Mouse (Mus musculus) retina, postnatal 7 days (tissue): ENCODE measurements around the gene Hist1h4c.
"Not testable (repeated sequence)": the region's sequence is repeated elsewhere in the genome, so short reads cannot be mapped to it uniquely, and the experiment has no call there.

Source experiments
- DNase-seq: peaks from one replicate; pipeline ENCODE4 v3.0.0-alpha.2; 2012; ENCODE audit warnings: low read depth, low spot score

Gene Hist1h4c

GRCm38 (mm10) chr13:23696061-23696474 lies 2.2 kb downstream of the Hist1h4c start:
- DNase-seq, result no peak

GRCm38 (mm10) chr13:23695514-23695913 lies 2.7 kb downstream of the Hist1h4c start, which contains the start of gene Hist1h1t:
Gene Hist1h1t (plus strand): TSS chr13:23695814.
- DNase-seq, result no peak

- no peak for DNase-seq
Observed at GRCm38 (mm10) chr13:23694956-23695355, 3.3 kb downstream of the Hist1h4c start.

GRCm38 (mm10) chr13:23693856-23694440 lies 4.3 kb downstream of the Hist1h4c start:
- no peak for DNase-seq

DNA sequence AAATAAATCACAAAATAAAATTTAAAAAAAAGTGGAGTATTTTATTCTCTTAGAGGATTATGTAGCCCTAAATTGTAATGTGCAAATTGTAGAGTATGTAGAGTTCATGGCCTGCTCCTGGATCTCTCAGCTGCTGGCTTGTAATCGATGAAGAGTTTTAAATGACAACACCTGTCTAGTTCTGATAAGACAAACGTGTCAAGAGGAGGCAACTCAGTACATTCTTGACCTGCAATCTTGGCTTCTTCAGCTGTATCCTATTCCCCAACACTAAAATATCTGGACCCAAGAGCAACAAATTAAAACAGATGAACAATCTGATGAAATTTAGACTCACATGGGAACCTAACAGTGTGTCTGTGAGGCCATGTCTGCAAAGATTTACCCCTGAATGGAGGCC lies 8.8 kb downstream of the Hist1h4c start:
- DNase-seq, result no peak

DNA sequence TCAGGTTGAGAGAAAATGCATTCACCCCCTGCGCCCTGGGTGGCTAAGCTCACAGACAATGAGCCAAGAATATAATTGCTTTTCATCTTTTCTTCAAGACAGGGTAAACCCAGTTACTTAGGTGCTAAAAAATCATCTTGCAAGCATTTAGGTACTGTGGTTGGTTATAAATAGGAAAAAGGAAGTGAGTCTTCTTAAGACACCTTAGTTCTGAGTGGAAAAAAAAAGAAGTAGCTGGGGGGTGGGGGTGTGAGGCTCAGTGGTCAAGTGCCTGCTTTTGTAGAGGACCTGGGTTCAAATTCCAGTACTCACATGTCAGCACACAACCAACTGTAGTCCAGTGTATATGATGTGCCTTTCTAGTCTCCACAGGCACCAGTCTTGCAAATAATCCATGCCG lies 9.3 kb downstream of the Hist1h4c start:
- no peak for DNase-seq

DNA sequence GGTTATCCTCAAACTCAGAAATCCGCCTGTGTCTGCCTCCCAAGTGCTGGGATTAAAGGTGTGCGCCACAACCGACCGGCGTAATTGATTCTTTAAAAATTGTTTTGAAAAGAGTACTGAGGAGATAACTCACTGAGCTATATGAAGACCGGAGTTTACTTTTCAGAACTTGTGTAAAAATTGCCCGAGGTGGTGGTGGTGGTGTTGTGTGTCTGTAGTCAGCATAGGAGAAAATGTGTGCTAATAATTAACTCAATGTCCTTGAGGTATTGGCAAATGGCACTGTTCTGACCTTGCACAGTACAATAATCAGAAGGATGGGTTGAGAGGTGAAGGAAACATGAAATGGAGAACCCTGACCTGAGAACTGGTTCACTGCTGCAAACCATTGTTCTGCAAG lies 10.3 kb downstream of the Hist1h4c start:
- no peak for DNase-seq

DNA sequence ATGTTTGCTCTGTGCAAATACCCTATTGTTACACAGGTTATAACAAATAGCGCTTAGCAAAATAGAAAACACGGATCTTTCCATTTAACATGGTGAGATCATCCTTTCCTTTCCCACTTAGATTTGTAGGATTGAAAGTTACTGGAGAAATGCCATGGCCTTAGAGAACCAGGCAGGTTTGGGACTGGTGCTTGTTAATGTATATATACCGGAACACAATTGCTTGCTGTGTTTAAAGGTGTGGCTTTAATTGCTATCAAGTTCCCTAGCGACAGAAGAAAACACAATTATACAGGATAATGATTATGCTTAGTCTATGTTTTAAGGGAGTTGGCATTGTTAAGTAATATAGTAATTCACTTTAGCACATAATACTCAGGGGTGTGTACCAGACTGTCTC lies 11.1 kb downstream of the Hist1h4c start:
- DNase-seq, result no peak

DNA sequence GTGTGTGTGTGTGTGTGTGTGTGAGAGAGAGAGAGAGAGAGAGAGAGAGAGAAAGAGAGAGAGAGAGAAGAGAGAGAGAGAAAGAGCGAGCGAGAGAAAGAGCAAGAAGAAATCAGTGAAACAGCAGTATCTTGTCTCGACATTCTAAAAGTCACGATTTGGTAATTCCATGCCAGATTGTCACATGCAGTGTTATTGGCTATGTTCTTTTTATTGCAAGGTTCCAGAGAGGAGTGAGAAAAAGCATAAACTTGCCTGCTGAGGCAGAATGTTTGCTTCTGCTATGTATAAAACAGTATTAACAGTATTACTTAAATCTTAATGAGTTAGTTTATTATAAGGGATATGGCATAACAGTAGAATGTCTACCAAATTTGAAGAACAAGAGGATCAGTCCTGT lies 12.3 kb downstream of the Hist1h4c start:
- no peak for DNase-seq

GRCm38 (mm10) chr13:23685121-23685861 lies 13.0 kb downstream of the Hist1h4c start:
- DNase-seq, result no peak

- peak; percentile 70 for DNase-seq
Observed at GRCm38 (mm10) chr13:23684295-23684945, 13.8 kb downstream of the Hist1h4c start.

GRCm38 (mm10) chr13:23683755-23684281 lies 14.4 kb downstream of the Hist1h4c start, which contains the start of the genes Hist1h2ac and Hist1h2bc:
Gene Hist1h2ac (minus strand): TSS chr13:23683948.
Gene Hist1h2bc (plus strand): TSS chr13:23684199.
- DNase-seq, result peak; percentile 87

GRCm38 (mm10) chr13:23682947-23683754 lies 15.1 kb downstream of the Hist1h4c start:
- not testable (repeated sequence) for DNase-seq

DNA sequence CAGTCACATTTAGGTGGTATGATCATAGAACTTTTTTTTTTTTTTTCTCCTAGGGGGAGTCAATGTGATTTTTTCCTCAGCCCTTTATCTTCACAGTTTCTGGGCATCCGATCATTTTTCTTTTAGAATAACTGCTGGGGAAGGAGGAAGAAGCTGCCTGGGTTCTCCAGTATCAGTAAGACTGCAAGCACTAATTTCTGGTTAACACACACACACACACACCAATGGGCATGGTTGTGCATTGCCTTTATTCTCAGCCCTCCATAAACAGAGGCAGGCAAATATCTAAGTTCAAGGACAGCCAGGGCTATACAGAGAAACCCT lies 15.7 kb downstream of the Hist1h4c start:
- DNase-seq, result no peak

GRCm38 (mm10) chr13:23681990-23682582 lies 16.2 kb downstream of the Hist1h4c start:
- DNase-seq, result no peak

- no peak for DNase-seq
Observed at GRCm38 (mm10) chr13:23662536-23662935, 35.7 kb downstream of the Hist1h4c start.

GRCm38 (mm10) chr13:23659636-23660366 lies 38.5 kb downstream of the Hist1h4c start:
- DNase-seq, result no peak
